ENCODE assay signal across 15 mouse cellular contexts in the genomic region with DNA sequence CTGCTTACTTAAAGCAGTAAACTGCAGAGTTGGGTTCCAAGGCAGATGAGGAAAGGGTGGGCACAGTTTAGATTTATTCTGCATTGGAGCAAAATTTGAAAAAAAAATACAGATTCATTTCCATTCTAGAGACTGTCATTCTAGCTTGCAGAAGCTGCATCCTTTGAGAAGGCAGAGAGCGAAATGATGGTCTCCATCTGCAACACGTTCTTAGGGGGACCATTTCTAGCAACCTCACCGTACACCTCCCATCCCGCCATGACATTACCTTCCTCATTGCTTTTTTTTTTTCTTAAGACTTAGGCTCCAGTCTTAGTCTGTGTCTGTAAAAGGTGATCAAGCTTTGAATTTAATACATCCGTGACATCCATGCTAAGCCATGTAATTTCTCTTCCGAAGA. TPM values are rescaled to one million over a fixed set of nuclear protein-coding genes. Genes with fewer than 3 reads are reported as not detected.
DNase-seq lines count a peak whose midpoint lies in the region; ATAC-seq lines count a peak whose summit lies in the region.
"Had no signal": no experiment of that assay in that cellular context is flagged by ENCODE, and none has a peak within 500 bp of the region (broad histone marks: within the 10 kb centered on the region; RNA-seq: fewer than 3 reads in every experiment).

No protein-coding gene starts in this region.

- H3K4me2 ChIP-seq in forebrain, embryonic 13.5 days, result peak overlapping the region; percentile 92
- H3K4me2 ChIP-seq in forebrain, embryonic 11.5 days (ENCODE audit: low read depth, low read length, severe bottlenecking), result no peak overlapping the region
- peak overlapping the region; percentile 90 for H3K4me2 ChIP-seq in neural tube, embryonic 12.5 days (replicated peaks)
- H3K4me2 ChIP-seq in hindbrain, embryonic 15.5 days, result peak overlapping the region; percentile 72
- H3K4me2 ChIP-seq in neural tube, embryonic 14.5 days (ENCODE audit: low read depth, low read length), result peak overlapping the region; percentile 71

- ATAC-seq in forebrain, embryonic 13.5 days, result no peak
- ATAC-seq in forebrain, embryonic 11.5 days (replicated peaks; ENCODE audit: low FRiP score), result no peak
- no peak for ATAC-seq in neural tube, embryonic 12.5 days (ENCODE audit: low FRiP score, low read depth)
- no peak for ATAC-seq in hindbrain, embryonic 15.5 days (ENCODE audit: low FRiP score, low read depth)
- no peak for ATAC-seq in neural tube, embryonic 14.5 days (ENCODE audit: low read depth)
- ATAC-seq: intestine, postnatal 0 days had no signal

- peak overlapping the region; percentile 61 for H3K4me3 ChIP-seq in forebrain, embryonic 13.5 days
- no peak overlapping the region for H3K4me3 ChIP-seq in forebrain, embryonic 11.5 days (ENCODE audit: low read depth, low read length)
- peak overlapping the region; percentile 54; the same call in 1 of the 2 replicates for H3K4me3 ChIP-seq in neural tube, embryonic 12.5 days
- peak overlapping the region; percentile 60 for H3K4me3 ChIP-seq in hindbrain, embryonic 15.5 days
- H3K4me3 ChIP-seq in neural tube, embryonic 14.5 days (ENCODE audit: low read depth, low read length), result peak overlapping the region; percentile 66

- no peak for DNase-seq in forebrain, embryonic 11.5 days (ENCODE audit: low spot score)
- no peak for DNase-seq in neural tube, embryonic 10.5 days (ENCODE audit: extremely low spot score, low spot score)
- DNase-seq in T-cell, adult 2 months (ENCODE audit: low spot score), result no peak
- DNase-seq in adrenal gland, postnatal 4 days (ENCODE audit: low spot score in 2 of 2), result no peak
- DNase-seq: adrenal gland, postnatal 14 days; heart, adult 18-20 months; heart, postnatal 14 days; kidney, postnatal 36 days; lung, postnatal 4 days had no signal

- WGBS in forebrain, embryonic 13.5 days, result 66% methylated on average over 6 of the region's 6 CpGs
- WGBS in forebrain, embryonic 11.5 days, result 65% methylated on average over 6 of the region's 6 CpGs
- 65% methylated on average over 6 of the region's 6 CpGs for WGBS in neural tube, embryonic 12.5 days
- 38% methylated on average over 6 of the region's 6 CpGs for WGBS in hindbrain, embryonic 15.5 days
- 49% methylated on average over 6 of the region's 6 CpGs for WGBS in neural tube, embryonic 14.5 days

- peak overlapping the region; percentile 87 for H3K27ac ChIP-seq in forebrain, embryonic 13.5 days
- no peak overlapping the region for H3K27ac ChIP-seq in forebrain, embryonic 11.5 days (ENCODE audit: low read depth, low read length)
- no peak overlapping the region for H3K27ac ChIP-seq in neural tube, embryonic 12.5 days
- peak overlapping the region; percentile 92 for H3K27ac ChIP-seq in hindbrain, embryonic 15.5 days (replicated peaks)
- H3K27ac ChIP-seq in neural tube, embryonic 14.5 days (ENCODE audit: low read depth, low read length), result peak overlapping the region; percentile 96; the same call in 1 of the 2 replicates
- H3K27ac ChIP-seq: limb, embryonic 12.5 days had no signal

- peaks cover 11% of the 10 kb centered on the region for H3K4me1 ChIP-seq in forebrain, embryonic 13.5 days
- no peaks in the 10 kb centered on the region for H3K4me1 ChIP-seq in forebrain, embryonic 11.5 days (replicated peaks; ENCODE audit: control insufficient read depth, insufficient read depth, low read length)
- H3K4me1 ChIP-seq in neural tube, embryonic 12.5 days, result 0 out of 2 replicates have a peak, but pooled peaks cover 12% of the 10 kb centered on the region
- H3K4me1 ChIP-seq in hindbrain, embryonic 15.5 days (replicated peaks), result peaks cover 6% of the 10 kb centered on the region; the same call in 1 of the 2 replicates
- no peaks in the 10 kb centered on the region for H3K4me1 ChIP-seq in neural tube, embryonic 14.5 days (ENCODE audit: control insufficient read depth, insufficient read depth, low read length)

- no peaks in the 10 kb centered on the region for H3K9me3 ChIP-seq in forebrain, embryonic 13.5 days (replicated peaks)
- no peaks in the 10 kb centered on the region for H3K9me3 ChIP-seq in forebrain, embryonic 11.5 days (ENCODE audit: control insufficient read depth, low read length)
- H3K9me3 ChIP-seq in neural tube, embryonic 12.5 days, result no peaks in the 10 kb centered on the region
- no peaks in the 10 kb centered on the region for H3K9me3 ChIP-seq in hindbrain, embryonic 15.5 days
- no peaks in the 10 kb centered on the region for H3K9me3 ChIP-seq in neural tube, embryonic 14.5 days (ENCODE audit: control insufficient read depth, low read length)
- H3K9me3 ChIP-seq: limb, embryonic 12.5 days had no signal

- no peaks in the 10 kb centered on the region for H3K36me3 ChIP-seq in forebrain, embryonic 13.5 days (ENCODE audit: poor library complexity, severe bottlenecking)
- no peaks in the 10 kb centered on the region for H3K36me3 ChIP-seq in forebrain, embryonic 11.5 days (ENCODE audit: control insufficient read depth, insufficient read depth, low read length)
- no peaks in the 10 kb centered on the region for H3K36me3 ChIP-seq in neural tube, embryonic 12.5 days
- H3K36me3 ChIP-seq in hindbrain, embryonic 15.5 days, result no peaks in the 10 kb centered on the region
- no peaks in the 10 kb centered on the region for H3K36me3 ChIP-seq in neural tube, embryonic 14.5 days (ENCODE audit: control insufficient read depth, insufficient read depth, low read length)
- H3K36me3 ChIP-seq: limb, embryonic 12.5 days had no signal

- H3K9ac ChIP-seq in forebrain, embryonic 13.5 days, result peak overlapping the region; percentile 85
- H3K9ac ChIP-seq in forebrain, embryonic 11.5 days (ENCODE audit: low read length), result no peak overlapping the region
- no peak overlapping the region for H3K9ac ChIP-seq in neural tube, embryonic 12.5 days
- H3K9ac ChIP-seq in hindbrain, embryonic 15.5 days, result peak overlapping the region; percentile 86
- H3K9ac ChIP-seq in neural tube, embryonic 14.5 days (replicated peaks; ENCODE audit: low read depth, low read length), result peak overlapping the region; percentile 97
- H3K9ac ChIP-seq: limb, embryonic 12.5 days had no signal

- H3K27me3 ChIP-seq in forebrain, embryonic 13.5 days, result peaks cover 33% of the 10 kb centered on the region
- H3K27me3 ChIP-seq in forebrain, embryonic 11.5 days (ENCODE audit: control insufficient read depth, insufficient read depth, low read length), result peaks cover 21% of the 10 kb centered on the region
- H3K27me3 ChIP-seq in neural tube, embryonic 12.5 days (replicated peaks), result peaks cover 35% of the 10 kb centered on the region
- no peaks in the 10 kb centered on the region for H3K27me3 ChIP-seq in hindbrain, embryonic 15.5 days
- no peaks in the 10 kb centered on the region for H3K27me3 ChIP-seq in neural tube, embryonic 14.5 days (ENCODE audit: control insufficient read depth, insufficient read depth, low read length)

RNA-seq across cellular contexts. Expression of a gene that starts 2.4 kb away (rescaled TPM):
- polyA plus RNA-seq in forebrain, embryonic 13.5 days (2015; fragmentation: Nextera tagmentation; extraction: Ambion mirVana), result 30.6 and 32.6 TPM in 2 replicates
- polyA plus RNA-seq in forebrain, embryonic 11.5 days (2014; fragmentation: Nextera tagmentation; extraction: Ambion mirVana), result 1.5 and 2.1 TPM in 2 replicates
- 11.5 and 12.2 TPM in 2 replicates for polyA plus RNA-seq in neural tube, embryonic 12.5 days (2016; fragmentation: Nextera tagmentation; extraction: Ambion mirVana)
- polyA plus RNA-seq in hindbrain, embryonic 15.5 days (2015; fragmentation: Nextera tagmentation; extraction: Ambion mirVana), result 42.0 and 54.5 TPM in 2 replicates
- polyA plus RNA-seq in neural tube, embryonic 14.5 days (2014; fragmentation: Nextera tagmentation; extraction: Ambion mirVana), result 39.6 and 59.8 TPM in 2 replicates
- total RNA-seq in adrenal gland, postnatal 4 days (2021), result 1 to 10 TPM in 1 of 2 experiments, under 1 TPM in 1; 0.95 to 4.9 TPM

Comparison
In these comparisons a context has a peak if more than half of its experiments do, and no peak if none do; other contexts are left out.
1. H3K27ac ChIP-seq: peak in forebrain, embryonic 13.5 days (single experiment), hindbrain, embryonic 15.5 days (single experiment) and neural tube, embryonic 14.5 days (single experiment); none in forebrain, embryonic 11.5 days (single experiment) and neural tube, embryonic 12.5 days (single experiment).
2. H3K9ac ChIP-seq: peak in forebrain, embryonic 13.5 days (single experiment), hindbrain, embryonic 15.5 days (single experiment) and neural tube, embryonic 14.5 days (single experiment); none in forebrain, embryonic 11.5 days (single experiment) and neural tube, embryonic 12.5 days (single experiment).